Mouse (Mus musculus) CD4-positive, CD25-positive, alpha-beta regulatory T cell, adult 4 months (primary cell): ENCODE measurements around the gene Nprl3. TPM values are rescaled to one million over a fixed set of nuclear protein-coding genes. Genes with fewer than 3 reads are reported as not detected.

ENCODE experiments used
- ATAC-seq: one replicate; pipeline ENCODE4 v1.8.0; 2017
- polyA plus RNA-seq, 2 experiments: library from polyadenylated mRNA; unstranded; fragments of 100-300 nt; shearing (Covaris generic); gene quantifications; one replicate each; pipeline ENCODE4 v1.2.1; 2017

Gene Nprl3
- polyA plus RNA-seq, 2 experiments from 2014 or later = 39.1 to 68.6 TPM

DNA sequence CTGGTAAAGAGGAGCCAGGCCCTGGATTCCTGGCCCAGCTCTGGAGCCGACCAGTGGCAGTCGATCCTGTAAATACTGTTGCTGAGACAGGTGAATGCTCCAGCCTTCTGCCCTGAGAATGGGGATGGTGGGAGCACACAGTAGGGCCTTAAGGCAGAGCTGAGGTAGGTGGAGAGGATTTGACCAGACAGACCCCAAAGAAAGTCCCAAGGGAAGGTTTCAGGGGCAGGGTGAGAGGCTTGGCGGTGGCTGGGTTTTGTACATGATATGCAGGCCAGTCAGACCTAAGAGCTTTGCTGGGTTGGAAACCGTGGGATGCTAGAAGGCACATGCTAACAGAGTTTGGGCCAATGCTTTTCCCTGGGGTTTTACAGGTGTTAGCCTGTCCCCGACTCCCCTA, 72.9 kb downstream of the Nprl3 start:
- no peak for ATAC-seq

DNA sequence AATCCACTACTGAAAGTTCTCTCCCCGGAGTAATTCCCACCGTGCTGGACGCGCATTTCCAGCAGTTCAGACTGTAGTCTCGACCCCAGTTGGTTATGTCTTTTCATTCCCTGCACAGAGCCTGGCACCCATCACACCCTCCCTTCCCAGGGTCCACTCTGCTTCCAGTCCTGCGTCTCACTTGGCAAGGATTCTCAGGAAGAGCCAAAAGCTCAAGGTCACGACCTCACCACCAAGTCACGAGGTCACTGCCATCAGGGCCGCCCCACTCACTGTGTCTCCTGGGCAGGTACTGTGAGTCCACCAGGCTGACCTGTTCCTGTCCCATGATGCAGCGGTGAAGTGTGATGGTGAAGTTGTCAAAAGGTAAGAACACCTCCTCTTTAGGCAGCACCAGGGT, 73.4 kb downstream of the Nprl3 start:
- ATAC-seq = no peak

DNA sequence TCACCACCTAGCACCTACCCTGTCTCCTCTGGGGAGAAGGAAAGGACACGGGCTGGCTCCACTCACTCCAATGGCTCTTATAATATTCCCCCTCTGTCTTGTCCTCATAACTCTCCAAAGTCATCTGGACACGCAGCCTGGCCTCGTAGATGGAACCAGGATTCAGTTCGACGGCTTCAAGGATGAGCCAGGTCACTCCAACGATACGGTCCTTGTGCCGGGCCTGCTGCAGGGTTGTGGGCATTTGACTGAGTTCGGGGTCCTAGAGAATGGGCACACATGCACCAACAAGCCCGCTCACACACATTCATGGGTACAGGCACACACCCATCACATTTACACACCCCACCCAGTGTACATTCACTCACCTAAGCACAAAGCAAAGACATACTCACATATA, 74.4 kb downstream of the Nprl3 start:
- no peak for ATAC-seq

DNA sequence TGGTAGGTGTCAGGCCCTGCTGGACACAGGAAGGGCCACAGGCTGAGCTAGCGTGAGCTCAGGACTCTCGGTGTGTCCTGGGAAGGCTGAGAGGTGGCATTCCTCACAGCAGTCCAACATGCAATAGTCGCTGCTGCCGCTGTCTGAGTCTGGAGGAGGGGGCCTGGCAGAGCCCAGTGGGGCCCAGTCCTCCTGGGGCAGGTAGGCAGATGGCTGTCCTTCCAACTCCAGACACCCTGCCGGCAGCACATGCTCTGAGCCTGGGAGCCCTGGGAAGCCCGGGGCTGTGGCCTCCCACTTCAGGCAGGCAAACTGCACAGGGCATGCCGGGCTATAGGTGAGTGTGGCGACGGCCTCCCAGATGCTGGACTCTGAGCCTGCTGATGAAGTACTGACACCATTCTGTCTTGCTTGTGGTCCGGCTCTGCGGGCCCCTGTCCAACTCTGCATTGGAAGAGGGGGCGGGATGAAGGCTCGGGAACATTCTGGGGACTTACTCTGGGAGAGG, 76.8 kb downstream of the Nprl3 start:
- ATAC-seq = no peak

DNA sequence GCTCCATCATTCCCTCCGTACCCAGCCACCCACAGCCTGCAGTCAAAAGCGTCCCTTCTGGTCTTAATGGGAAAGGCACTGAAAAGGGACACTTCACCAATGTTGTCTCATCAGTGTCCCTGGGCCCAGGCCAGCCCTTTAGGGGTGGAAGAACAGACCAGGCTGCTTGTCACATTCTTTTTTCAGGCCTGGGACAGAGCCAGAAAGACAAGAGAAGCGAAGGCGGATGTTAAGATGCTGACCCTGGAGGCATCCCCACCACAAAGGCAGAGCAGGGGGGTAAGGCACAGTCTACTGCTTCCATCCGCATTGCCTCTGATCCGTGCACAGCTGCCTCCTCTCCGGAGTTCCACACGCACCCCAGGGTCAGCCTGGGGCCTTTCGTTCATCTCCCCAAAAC, 77.4 kb downstream of the Nprl3 start:
- no peak for ATAC-seq

DNA sequence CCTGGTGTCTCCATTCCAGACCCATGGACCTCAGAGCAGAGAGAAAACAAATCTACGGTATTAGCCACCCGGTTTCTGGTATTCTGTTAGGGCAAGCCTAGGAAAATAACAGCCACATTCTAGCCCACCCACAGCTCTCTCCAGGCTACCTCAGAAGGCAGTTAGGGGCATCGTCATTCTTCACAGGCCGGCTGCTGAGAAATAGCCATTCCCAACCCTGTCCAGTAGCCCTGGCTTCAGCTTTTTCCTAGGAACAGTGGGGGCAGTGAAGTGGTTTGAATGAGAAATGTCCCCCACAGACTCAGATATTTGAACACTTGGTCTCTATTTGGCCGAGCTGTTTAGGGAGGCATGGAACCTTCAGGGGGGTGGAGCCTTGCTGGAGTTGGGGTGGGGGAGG, 78.1 kb downstream of the Nprl3 start:
- no peak for ATAC-seq

DNA sequence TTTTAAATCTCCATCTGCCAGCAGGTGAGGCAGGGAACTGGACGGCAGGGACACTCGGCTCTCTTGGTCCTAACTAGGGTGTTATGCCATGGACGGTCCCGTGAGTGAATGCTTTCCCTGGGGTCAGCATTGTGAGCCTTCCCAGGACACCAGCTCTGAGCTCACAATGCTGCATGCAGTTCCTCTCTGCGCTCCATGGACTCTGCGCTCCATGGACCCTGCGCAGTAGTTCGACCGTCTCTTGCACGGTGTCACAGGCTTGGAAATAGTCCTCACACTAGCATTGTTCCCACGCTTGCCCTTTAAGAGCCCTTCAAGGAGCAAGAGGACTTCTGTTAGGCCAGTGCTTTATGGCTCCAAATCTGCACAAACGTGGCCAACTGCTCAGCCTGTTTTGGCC, 78.6 kb downstream of the Nprl3 start:
- no peak for ATAC-seq

DNA sequence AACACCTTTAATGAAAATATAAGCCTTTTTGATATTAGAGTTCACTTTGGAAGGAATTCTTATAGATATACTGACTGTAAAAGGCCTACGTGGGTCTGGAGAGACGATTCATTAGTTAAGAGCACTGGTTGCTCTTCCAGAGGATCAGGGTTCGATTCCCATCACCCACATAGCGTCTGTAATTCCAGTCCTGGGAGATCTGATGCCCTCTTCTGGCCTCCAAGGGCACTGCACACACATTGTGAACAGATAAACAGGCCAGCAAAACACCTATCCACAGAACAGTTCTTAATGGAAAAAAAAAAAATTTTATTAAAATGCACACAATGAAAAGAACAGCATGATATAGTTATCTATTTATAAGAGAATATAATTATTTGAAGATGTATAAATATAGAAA, 80.3 kb downstream of the Nprl3 start:
- ATAC-seq = no peak

DNA sequence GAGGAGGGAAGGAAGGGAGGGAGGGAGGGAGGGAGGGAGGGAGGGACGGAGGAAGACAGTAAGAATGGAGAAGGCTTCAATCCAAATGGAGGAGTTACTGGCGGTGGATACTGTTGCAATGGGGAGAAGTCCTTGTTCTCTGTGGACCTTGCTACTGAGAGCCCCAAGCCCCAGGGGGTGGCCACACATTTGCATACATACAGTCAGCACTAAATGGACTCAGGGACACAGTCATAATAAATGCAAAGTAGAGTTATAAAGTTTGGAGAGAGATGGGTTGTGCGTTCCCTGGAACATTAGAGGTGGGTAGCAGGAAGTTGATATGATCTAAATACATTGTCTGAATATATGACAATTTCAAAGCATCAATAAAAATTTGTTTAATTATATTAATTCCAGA, 81.5 kb downstream of the Nprl3 start:
- ATAC-seq = no peak

DNA sequence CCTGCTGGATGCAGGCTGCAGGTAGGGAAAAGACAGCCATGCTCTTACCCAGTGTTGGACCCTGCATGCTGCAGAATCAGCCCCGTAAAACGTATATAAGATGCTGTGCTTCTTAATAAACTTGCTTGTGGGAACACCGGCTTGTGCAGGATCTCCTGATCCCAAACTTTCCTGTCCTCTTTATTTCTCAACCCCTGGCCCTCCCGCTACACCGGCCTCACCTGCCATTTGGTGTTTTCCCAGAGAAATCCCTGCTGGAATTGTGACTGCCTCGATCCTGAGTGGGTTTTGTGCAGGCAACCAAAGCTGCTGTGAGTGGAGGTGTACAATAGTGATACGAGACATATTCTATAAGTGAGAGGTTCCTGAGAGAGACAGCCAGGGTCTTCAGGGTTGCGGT, 83.0 kb downstream of the Nprl3 start:
- ATAC-seq = no peak

DNA sequence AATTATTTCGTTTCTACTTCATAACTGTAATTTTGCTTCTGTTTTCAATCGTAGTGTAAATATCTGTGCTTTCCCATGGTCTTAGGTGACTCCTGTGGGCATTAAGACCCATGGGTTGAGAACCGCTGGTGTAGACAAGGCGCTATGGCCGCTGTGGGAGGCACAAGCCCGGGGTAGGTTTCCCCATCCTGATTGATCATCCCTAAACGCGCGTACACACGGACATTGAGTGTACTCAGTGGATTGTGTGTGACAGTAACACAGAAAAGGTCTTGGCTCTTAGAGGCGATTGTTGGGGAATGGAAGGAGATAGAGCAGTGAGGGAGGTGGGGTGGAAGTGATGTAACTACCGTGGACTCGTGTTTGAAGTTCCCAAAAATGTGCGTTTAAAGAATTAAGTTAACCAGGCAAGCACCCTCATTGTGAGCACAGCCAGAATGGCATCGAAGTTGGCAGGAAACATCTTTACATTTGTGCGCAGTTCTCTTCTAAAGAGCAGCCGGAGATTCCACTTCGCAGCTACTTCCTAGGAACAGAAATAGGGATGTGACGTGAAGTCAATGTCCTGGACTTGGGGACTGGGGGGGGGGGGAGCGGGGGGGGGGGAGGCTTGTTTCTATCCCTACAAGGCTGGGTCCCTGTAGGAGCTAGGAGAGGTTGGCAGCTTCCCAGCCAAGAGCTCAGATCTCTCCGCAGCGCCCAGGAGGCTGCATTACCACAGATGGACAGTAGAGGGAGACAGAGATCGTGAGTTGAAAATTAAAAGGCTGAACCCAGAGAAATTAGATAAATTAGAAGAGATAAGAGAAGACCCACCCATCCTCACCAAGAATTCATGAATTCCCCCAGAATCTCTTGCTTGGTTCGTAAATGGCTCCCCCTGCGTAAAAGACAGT, 85.3 kb downstream of the Nprl3 start:
- peak; percentile 68 for ATAC-seq

DNA sequence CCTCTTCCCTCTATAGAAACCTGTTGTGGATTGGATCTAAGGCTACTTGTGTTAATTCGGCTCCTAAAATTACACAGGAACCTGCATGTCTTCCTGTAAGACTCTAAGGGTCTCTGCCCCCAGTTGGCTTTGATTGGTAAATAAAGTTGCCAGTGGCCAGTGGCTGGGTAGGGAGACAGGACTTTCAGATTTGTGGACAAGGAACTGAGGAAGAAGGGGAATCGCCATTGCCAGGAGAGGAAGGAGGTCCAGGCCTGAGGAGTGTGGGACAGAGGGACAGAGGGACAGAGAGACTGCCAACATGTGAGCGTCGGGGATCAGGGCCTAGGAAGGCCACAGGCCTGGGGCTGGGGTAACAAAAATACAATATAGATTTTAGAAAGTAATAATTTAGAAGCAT, 86.3 kb downstream of the Nprl3 start:
- ATAC-seq = no peak

DNA sequence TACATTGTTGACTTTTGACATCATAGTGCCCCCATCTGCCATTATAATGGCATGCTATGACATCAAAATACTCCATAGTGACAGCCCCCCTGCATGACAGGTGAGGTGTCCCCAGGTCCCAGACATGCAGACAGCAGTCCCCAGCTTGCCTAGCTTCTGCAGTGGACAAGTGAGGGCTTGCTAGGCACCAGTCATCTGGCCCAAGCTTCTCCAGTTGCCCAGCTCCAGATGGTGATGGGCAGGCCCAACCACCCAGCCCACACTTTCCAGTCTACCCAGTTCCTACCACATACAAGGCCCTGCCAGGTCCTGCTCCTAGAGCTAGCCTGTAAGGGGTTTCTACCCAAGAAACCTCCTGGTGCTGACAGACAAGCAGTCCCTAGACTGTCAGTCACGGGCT, 89.0 kb downstream of the Nprl3 start:
- no peak for ATAC-seq

Other genes with a start within 250 kb of the Nprl3 start
- gene Il9r, start 67.4 kb downstream of the Nprl3 start, polyA plus RNA-seq = 10 to 100 TPM in 1 of 2 experiments, 1 to 10 TPM in 1; 5.8 to 10.0 TPM
- gene Snrnp25, start 62.3 kb downstream of the Nprl3 start, polyA plus RNA-seq = 10 to 100 TPM; 55.7 to 58.6 TPM
- gene Rhbdf1, start 45.4 kb downstream of the Nprl3 start, polyA plus RNA-seq = 1 to 10 TPM in 1 of 2 experiments, not detected in 1; 1.1 TPM
- 10 to 100 TPM; 27.0 to 39.9 TPM for gene Mpg, start 41.2 kb downstream of the Nprl3 start, polyA plus RNA-seq
- not detected for gene Hba-x, start 8.7 kb upstream of the Nprl3 start, polyA plus RNA-seq
- gene Hba-a1, start 15.8 kb upstream of the Nprl3 start, polyA plus RNA-seq = 1 to 10 TPM; 3.9 to 4.5 TPM
- gene Hbq1b, start 19.3 kb upstream of the Nprl3 start, polyA plus RNA-seq = not detected
- gene Hba-a2, start 28.8 kb upstream of the Nprl3 start, polyA plus RNA-seq = 10 to 100 TPM in 1 of 2 experiments, not detected in 1; 13.1 TPM
- gene Hbq1a, start 32.4 kb upstream of the Nprl3 start, polyA plus RNA-seq = not detected
- gene Sh3pxd2b, start 80.1 kb upstream of the Nprl3 start, polyA plus RNA-seq = under 1 TPM in 1 of 2 experiments, not detected in 1; 0.28 TPM
- 1 to 10 TPM; 1.8 to 4.9 TPM for gene Ubtd2, start 187.7 kb upstream of the Nprl3 start, polyA plus RNA-seq